Mouse (Mus musculus) cerebellum, adult (tissue): Measurements from ENCODE around the gene Gm21913.
"Not testable (repeated sequence)": the region's sequence is repeated elsewhere in the genome, so short reads cannot be mapped to it uniquely, and the experiment has no call there.

Source experiments
- ATAC-seq: cut with Nextera tagmentation; 2 replicates; pipeline ENCODE4 v1.9.2; 2017; ENCODE audit warnings: mild to moderate bottlenecking, moderate library complexity, mixed read lengths; ENCODE audit not compliant: insufficient number of reproducible peaks, low FRiP score, low TSS enrichment

The Gm21913 gene

GRCm38 (mm10) chrY:74623596-74623995, at the start of gene Gm21913:
TSS of gene Gm21913 (plus strand) at chrY:74623896.
- ATAC-seq: not testable (repeated sequence)
